Mouse (Mus musculus) right cerebral cortex, adult 2 months (tissue): ENCODE results near the gene Cdc42se1.

Experiments used
- DNase-seq, 2 experiments: peaks; one replicate each; pipeline ENCODE4 v3.0.0; 2021 to 2022; ENCODE audit warnings: low spot score in 2 of 2

Cdc42se1 gene

DNA sequence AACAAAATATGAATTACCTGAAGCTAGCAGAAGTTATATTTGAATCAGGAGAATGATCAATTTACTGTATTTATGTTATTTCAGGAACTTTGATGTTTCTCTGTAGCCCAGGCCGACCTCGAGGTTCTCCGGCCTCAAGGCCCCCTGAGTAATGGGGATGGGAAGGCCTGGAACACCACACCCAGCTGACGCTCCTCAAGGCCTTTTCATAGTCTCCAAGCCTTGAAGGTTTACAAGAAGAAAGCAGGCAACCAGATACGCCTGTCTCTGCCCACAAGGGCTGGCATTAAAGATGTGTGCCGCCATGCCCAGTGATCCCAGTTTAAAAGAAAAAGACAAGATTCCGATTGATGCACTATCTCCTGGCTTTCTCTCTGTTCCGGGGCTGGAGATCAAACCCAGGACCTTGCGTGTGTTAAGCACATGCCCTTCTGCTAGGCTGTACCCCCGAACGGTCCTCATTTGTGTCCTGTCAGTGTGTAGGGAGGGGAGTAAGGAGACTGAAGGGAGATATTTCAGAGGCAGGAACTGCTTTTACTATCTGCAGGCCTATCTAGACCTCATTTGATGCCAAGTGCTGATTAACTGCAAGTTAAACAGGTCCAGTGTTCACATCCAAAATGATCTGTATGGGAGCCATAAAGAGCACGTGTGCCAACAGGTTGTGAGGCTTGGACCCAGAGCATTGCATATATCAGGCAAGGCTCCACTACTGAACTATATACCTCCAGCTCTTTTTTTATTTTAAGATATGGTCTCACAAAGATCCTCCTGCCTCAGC is 56.2 kb downstream of the Cdc42se1 start:
- DNase-seq = no peak

DNA sequence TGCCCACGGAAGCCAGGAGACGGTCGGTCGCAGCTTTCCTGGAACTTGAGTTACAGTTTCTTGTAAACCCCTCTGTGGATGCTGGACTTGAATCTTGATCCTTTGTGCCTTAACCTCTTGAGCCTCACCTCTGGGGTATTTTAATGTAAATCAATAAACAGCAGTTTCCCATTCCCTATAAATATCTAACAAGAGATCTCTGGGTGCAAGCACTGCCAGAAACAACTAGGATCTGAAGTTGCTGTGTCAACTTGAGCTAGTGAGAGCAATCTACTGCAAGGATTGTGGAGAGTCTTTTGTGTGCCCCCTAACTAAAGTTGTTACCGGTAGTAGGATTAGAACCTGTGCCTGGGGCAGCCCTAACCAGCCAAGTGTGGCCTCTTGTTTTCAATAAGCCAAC is 56.9 kb downstream of the Cdc42se1 start:
- DNase-seq = no peak
